ENCODE assay signal across 26 mouse cellular contexts in the genomic region with DNA sequence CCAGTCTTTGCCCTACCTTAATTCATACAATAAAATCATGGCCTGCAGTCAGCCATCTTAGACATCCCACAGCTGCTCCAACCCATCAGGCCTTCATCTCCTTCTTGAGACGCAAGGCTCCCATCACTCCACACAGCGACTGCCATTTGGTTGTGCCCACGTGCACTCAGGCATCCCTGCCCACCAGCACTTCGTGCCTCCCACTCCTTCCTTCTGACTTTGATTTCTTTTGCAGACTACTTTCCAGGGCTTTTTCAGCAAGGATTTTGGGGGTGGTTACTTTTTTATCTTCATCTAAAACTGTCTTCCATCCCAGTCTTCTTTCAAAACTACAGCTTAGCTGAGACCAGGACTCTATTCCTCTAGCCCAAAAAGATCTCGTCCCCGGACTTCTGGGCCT. TPM values are rescaled to one million over a fixed set of nuclear protein-coding genes. Genes with fewer than 3 reads are reported as not detected.
DNase-seq lines count a peak whose midpoint lies in the region; ATAC-seq and TF ChIP-seq lines count a peak whose summit lies in the region.
"Had no signal": no experiment of that assay in that cellular context is flagged by ENCODE, and none has a peak within 500 bp of the region (broad histone marks: within the 10 kb centered on the region; RNA-seq: fewer than 3 reads in every experiment).

No protein-coding gene starts in this region.

- H3K27ac ChIP-seq in midbrain, embryonic 11.5 days (ENCODE audit: low read depth, low read length) = no peak overlapping the region
- H3K27ac ChIP-seq in midbrain, embryonic 13.5 days = no peak overlapping the region
- peak overlapping the region; percentile 71 for H3K27ac ChIP-seq in left cerebral cortex, adult 2 months
- H3K27ac ChIP-seq: forebrain, embryonic 10.5 days; hindbrain, embryonic 15.5 days; kidney, postnatal 0 days; macrophage; midbrain, embryonic 10.5 days had no signal

- H3K9ac ChIP-seq in midbrain, embryonic 11.5 days (ENCODE audit: low read length) = no peak overlapping the region
- no peak overlapping the region for H3K9ac ChIP-seq in midbrain, embryonic 13.5 days (replicated peaks)
- H3K9ac ChIP-seq: hindbrain, embryonic 15.5 days had no signal

- H3K4me3 ChIP-seq in midbrain, embryonic 11.5 days (ENCODE audit: low read depth, low read length) = no peak overlapping the region
- H3K4me3 ChIP-seq in midbrain, embryonic 13.5 days (replicated peaks) = no peak overlapping the region
- no peak overlapping the region for H3K4me3 ChIP-seq in left cerebral cortex, adult 2 months
- H3K4me3 ChIP-seq: forebrain, embryonic 10.5 days; hindbrain, embryonic 15.5 days; midbrain, embryonic 10.5 days had no signal

- intact Hi-C loops in left cerebral cortex, adult 2 months (cut with DNase I) = loop anchor here (1.0 kb wide), 2 partner anchors 34 to 81 kb away; no protein-coding TSS in a partner anchor

- H3K4me1 ChIP-seq in midbrain, embryonic 11.5 days (ENCODE audit: control insufficient read depth, insufficient read depth, low read length) = no peaks in the 10 kb centered on the region
- H3K4me1 ChIP-seq in midbrain, embryonic 13.5 days (replicated peaks) = no peaks in the 10 kb centered on the region
- H3K4me1 ChIP-seq: hindbrain, embryonic 15.5 days; midbrain, embryonic 10.5 days had no signal

- no peak overlapping the region for H3K4me2 ChIP-seq in midbrain, embryonic 11.5 days
- H3K4me2 ChIP-seq in midbrain, embryonic 13.5 days (replicated peaks) = no peak overlapping the region
- H3K4me2 ChIP-seq: heart, embryonic 11.5 days; hindbrain, embryonic 15.5 days had no signal

- TF ChIP-seq CTCF in left cerebral cortex, adult 2 months (IDR thresholded peaks at IDR 0.05) = no peak

- WGBS in midbrain, embryonic 11.5 days = 89% methylated on average over 6 of the region's 6 CpGs
- WGBS in midbrain, embryonic 13.5 days = 88% methylated on average over 6 of the region's 6 CpGs

- H3K27me3 ChIP-seq in midbrain, embryonic 11.5 days (ENCODE audit: control insufficient read depth, insufficient read depth, low read length) = no peaks in the 10 kb centered on the region
- no peaks in the 10 kb centered on the region for H3K27me3 ChIP-seq in midbrain, embryonic 13.5 days
- H3K27me3 ChIP-seq: hindbrain, embryonic 15.5 days had no signal

- no peak for ATAC-seq in midbrain, embryonic 11.5 days (ENCODE audit: low FRiP score)
- no peak for ATAC-seq in midbrain, embryonic 13.5 days
- no peak for ATAC-seq in megakaryocyte-erythroid progenitor cell, adult 5-6 weeks (replicated peaks; ENCODE audit: low FRiP score, low TSS enrichment, poor library complexity, severe bottlenecking)
- ATAC-seq: CD4-positive, CD25-positive, alpha-beta regulatory T cell, adult 4 months; forebrain, embryonic 16.5 days had no signal

- DNase-seq in frontal cortex, adult 2 months (ENCODE audit: extremely low spot score in 1 of 2, low spot score in 1 of 2) = peak; percentile 76 to 84
- no peak for DNase-seq in frontal cortex, postnatal 10 days (ENCODE audit: low spot score in 2 of 2)
- DNase-seq in midbrain, embryonic 11.5 days (ENCODE audit: low spot score, missing footprints) = peak; percentile 53
- DNase-seq in left cerebral cortex, adult 2 months (ENCODE audit: extremely low spot score in 1 of 2, low spot score in 2 of 2) = peak in 1 of 2 experiments; percentile 46
- peak; percentile 70 to 84 for DNase-seq in right cerebral cortex, postnatal 36 days (ENCODE audit: low spot score in 2 of 2)
- DNase-seq: adrenal gland, postnatal 14 days; gastrocnemius, postnatal 10 days; kidney, adult 2 months; liver had no signal

- H3K36me3 ChIP-seq in midbrain, embryonic 11.5 days (ENCODE audit: control insufficient read depth, insufficient read depth, low read length) = no peaks in the 10 kb centered on the region
- H3K36me3 ChIP-seq in midbrain, embryonic 13.5 days = no peaks in the 10 kb centered on the region
- H3K36me3 ChIP-seq: forebrain, embryonic 10.5 days; hindbrain, embryonic 15.5 days; midbrain, embryonic 10.5 days had no signal

- no peaks in the 10 kb centered on the region for H3K9me3 ChIP-seq in midbrain, embryonic 11.5 days (ENCODE audit: control insufficient read depth, low read length)
- no peaks in the 10 kb centered on the region for H3K9me3 ChIP-seq in midbrain, embryonic 13.5 days
- H3K9me3 ChIP-seq: forebrain, embryonic 10.5 days; hindbrain, embryonic 15.5 days; midbrain, embryonic 10.5 days had no signal

RNA-seq across cellular contexts. Expression of a gene that starts 11.5 kb away (rescaled TPM):
- polyA plus RNA-seq in frontal cortex, adult 2 months (2012; rRNA removed) = 37.6 and 37.8 TPM in 2 replicates
- 0.75 and 1.0 TPM in 2 replicates for polyA plus RNA-seq in midbrain, embryonic 11.5 days (2014; fragmentation: Nextera tagmentation; extraction: Ambion mirVana)
- polyA plus RNA-seq in midbrain, embryonic 13.5 days (2015; fragmentation: Nextera tagmentation; extraction: Ambion mirVana) = 3.7 and 3.8 TPM in 2 replicates
- 10 to 100 TPM; 50.2 to 54.2 TPM for total RNA-seq in left cerebral cortex, adult 2 months (2021)
- not detected in 2 replicates for total RNA-seq in megakaryocyte-erythroid progenitor cell, adult 5-6 weeks (2014; fragmentation: Nextera tagmentation)
- total RNA-seq in megakaryocyte-erythroid progenitor cell, adult 5-6 weeks (2017) = not detected in 2 replicates

RNA-seq across cellular contexts. Expression of a gene that starts 11.7 kb away (rescaled TPM):
- 0.30 and 0.42 TPM in 2 replicates for polyA plus RNA-seq in frontal cortex, adult 2 months (2012; rRNA removed)
- 0.16 TPM in 1 of 2 replicates, not detected in the other for polyA plus RNA-seq in midbrain, embryonic 11.5 days (2014; fragmentation: Nextera tagmentation; extraction: Ambion mirVana)
- polyA plus RNA-seq in midbrain, embryonic 13.5 days (2015; fragmentation: Nextera tagmentation; extraction: Ambion mirVana) = not detected in 2 replicates
- total RNA-seq in left cerebral cortex, adult 2 months (2021) = 1 to 10 TPM; 1.4 to 1.5 TPM
- total RNA-seq in megakaryocyte-erythroid progenitor cell, adult 5-6 weeks (2014; fragmentation: Nextera tagmentation) = not detected in 2 replicates
- total RNA-seq in megakaryocyte-erythroid progenitor cell, adult 5-6 weeks (2017) = not detected in 2 replicates
- total RNA-seq: adrenal gland, postnatal 14 days; hematopoietic stem cell, adult 5-6 weeks had no signal
- polyA plus RNA-seq: CD4-positive, CD25-positive, alpha-beta regulatory T cell, adult 4 months; embryonic facial prominence, embryonic 11.5 days; forebrain, embryonic 10.5 days; forebrain, embryonic 16.5 days; heart, postnatal 0 days; hindbrain, embryonic 15.5 days; intestine, embryonic 14.5 days; kidney, postnatal 0 days; liver, embryonic 16.5 days; macrophage; midbrain, embryonic 10.5 days; small intestine, adult 2 months; stomach, embryonic 16.5 days had no signal

RNA-seq across cellular contexts. Expression of a gene that starts 59.3 kb away (rescaled TPM):
- 84.9 TPM in 2 replicates for polyA plus RNA-seq in frontal cortex, adult 2 months (2012; rRNA removed)
- 190 and 205 TPM in 2 replicates for polyA plus RNA-seq in midbrain, embryonic 11.5 days (2014; fragmentation: Nextera tagmentation; extraction: Ambion mirVana)
- 136 and 141 TPM in 2 replicates for polyA plus RNA-seq in midbrain, embryonic 13.5 days (2015; fragmentation: Nextera tagmentation; extraction: Ambion mirVana)
- 10 to 100 TPM; 87.0 to 90.7 TPM for total RNA-seq in left cerebral cortex, adult 2 months (2021)
- 116 and 123 TPM in 2 replicates for total RNA-seq in megakaryocyte-erythroid progenitor cell, adult 5-6 weeks (2014; fragmentation: Nextera tagmentation)
- 112 and 149 TPM in 2 replicates for total RNA-seq in megakaryocyte-erythroid progenitor cell, adult 5-6 weeks (2017)

Comparison
In these comparisons a context has a peak if more than half of its experiments do, and no peak if none do; other contexts are left out.
1. DNase-seq: peak in frontal cortex, adult 2 months (2 of 2), midbrain, embryonic 11.5 days (single experiment) and right cerebral cortex, postnatal 36 days (2 of 2); none in frontal cortex, postnatal 10 days (0 of 2).